Mouse (Mus musculus): Measurements from ENCODE around the gene Nprl3. TPM values are rescaled to one million over a fixed set of nuclear protein-coding genes. Genes with fewer than 3 reads are reported as not detected.

Nprl3 gene
- polyA plus RNA-seq, 1 experiment from 2014 or later: 51.4 TPM

GRCm38 (mm10) chr11:32262674-32263415 is 4.7 kb downstream of the Nprl3 start:
- Histone ChIP-seq H3K27ac (replicated peaks) (no peak overlapping the region), H3K4me1 (peaks cover 12% of the 10 kb centered on the region), H3K4me3 (no peak overlapping the region), H3K4me2 (replicated peaks) (no peak overlapping the region), H3K27me3 (no peaks in the 10 kb centered on the region), H3K9ac (replicated peaks) (no peak overlapping the region), H3K9me3 (no peaks in the 10 kb centered on the region), H3K36me3 (no peaks in the 10 kb centered on the region)
- ATAC-seq (replicated peaks): no peak
- 93% methylated on average over 10 of the region's 10 CpGs for WGBS

GRCm38 (mm10) chr11:32256566-32256965 is 10.9 kb downstream of the Nprl3 start:
- ATAC-seq (replicated peaks): no peak
- Histone ChIP-seq H3K4me3 (no peak overlapping the region), H3K27ac (replicated peaks) (no peak overlapping the region), H3K4me1 (no peaks in the 10 kb centered on the region), H3K36me3 (peaks cover 15% of the 10 kb centered on the region), H3K9me3 (no peaks in the 10 kb centered on the region), H3K27me3 (no peaks in the 10 kb centered on the region), H3K9ac (replicated peaks) (no peak overlapping the region), H3K4me2 (replicated peaks) (no peak overlapping the region)
- WGBS: 89% methylated on average over 3 of the region's 3 CpGs

- Histone ChIP-seq H3K4me2 (replicated peaks) (no peak overlapping the region), H3K9me3 (no peaks in the 10 kb centered on the region), H3K4me3 (no peak overlapping the region), H3K4me1 (no peaks in the 10 kb centered on the region), H3K27me3 (no peaks in the 10 kb centered on the region), H3K9ac (replicated peaks) (no peak overlapping the region), H3K36me3 (peaks cover 17% of the 10 kb centered on the region), H3K27ac (replicated peaks) (no peak overlapping the region)
- 85% methylated on average over 1 of the region's 1 CpGs for WGBS
- no peak for ATAC-seq (replicated peaks)
Measured at GRCm38 (mm10) chr11:32256146-32256545, 11.4 kb downstream of the Nprl3 start.

- 97% methylated on average over 1 of the region's 1 CpGs for WGBS
- no peak for ATAC-seq (replicated peaks)
Measured at GRCm38 (mm10) chr11:32253121-32253520, 14.4 kb downstream of the Nprl3 start.

GRCm38 (mm10) chr11:32250880-32251763 is 16.4 kb downstream of the Nprl3 start:
- H3K4me3 ChIP-seq: no peak overlapping the region

More at GRCm38 (mm10) chr11:32253121-32253520, 14.4 kb downstream of the Nprl3 start:
- no peak overlapping the region for H3K27ac ChIP-seq (replicated peaks)
- peaks cover 25% of the 10 kb centered on the region for H3K36me3 ChIP-seq
- H3K4me3 ChIP-seq: no peak overlapping the region
- no peaks in the 10 kb centered on the region for H3K27me3 ChIP-seq
- H3K4me1 ChIP-seq: no peaks in the 10 kb centered on the region
- no peak overlapping the region for H3K4me2 ChIP-seq (replicated peaks)
- H3K9ac ChIP-seq (replicated peaks): no peak overlapping the region
- H3K9me3 ChIP-seq: no peaks in the 10 kb centered on the region

GRCm38 (mm10) chr11:32248350-32248749 is 19.2 kb downstream of the Nprl3 start:
- H3K27ac ChIP-seq (replicated peaks): no peak overlapping the region
- peaks cover 46% of the 10 kb centered on the region for H3K36me3 ChIP-seq
- H3K9me3 ChIP-seq: no peaks in the 10 kb centered on the region
- no peak for ATAC-seq (replicated peaks)
- no peak overlapping the region for H3K4me2 ChIP-seq (replicated peaks)
- 80% methylated on average over 3 of the region's 3 CpGs for WGBS
- no peak overlapping the region for H3K9ac ChIP-seq (replicated peaks)
- H3K4me1 ChIP-seq: no peaks in the 10 kb centered on the region
- no peaks in the 10 kb centered on the region for H3K27me3 ChIP-seq
- no peak overlapping the region for H3K4me3 ChIP-seq

More at GRCm38 (mm10) chr11:32250880-32251763, 16.4 kb downstream of the Nprl3 start:
- Histone ChIP-seq H3K36me3 (peaks cover 40% of the 10 kb centered on the region), H3K4me2 (replicated peaks) (no peak overlapping the region), H3K27me3 (no peaks in the 10 kb centered on the region), H3K27ac (replicated peaks) (no peak overlapping the region), H3K9ac (replicated peaks) (no peak overlapping the region), H3K4me1 (no peaks in the 10 kb centered on the region), H3K9me3 (no peaks in the 10 kb centered on the region)
- no peak for ATAC-seq (replicated peaks)
- 86% methylated on average over 8 of the region's 8 CpGs for WGBS

GRCm38 (mm10) chr11:32247068-32247467 is 20.4 kb downstream of the Nprl3 start:
- no peak overlapping the region for H3K9ac ChIP-seq (replicated peaks)
- H3K9me3 ChIP-seq: no peaks in the 10 kb centered on the region
- H3K27ac ChIP-seq (replicated peaks): no peak overlapping the region
- no peak overlapping the region for H3K4me3 ChIP-seq
- H3K4me1 ChIP-seq: no peaks in the 10 kb centered on the region
- H3K36me3 ChIP-seq: peaks cover 39% of the 10 kb centered on the region
- no peaks in the 10 kb centered on the region for H3K27me3 ChIP-seq
- H3K4me2 ChIP-seq (replicated peaks): no peak overlapping the region
- ATAC-seq (replicated peaks): no peak

- peaks cover 44% of the 10 kb centered on the region for H3K36me3 ChIP-seq
- no peak for ATAC-seq (replicated peaks)
- no peak overlapping the region for H3K4me3 ChIP-seq
- no peak overlapping the region for H3K27ac ChIP-seq (replicated peaks)
- H3K4me2 ChIP-seq (replicated peaks): no peak overlapping the region
- WGBS: 95% methylated on average over 6 of the region's 6 CpGs
- no peak overlapping the region for H3K9ac ChIP-seq (replicated peaks)
- no peaks in the 10 kb centered on the region for H3K27me3 ChIP-seq
- no peaks in the 10 kb centered on the region for H3K4me1 ChIP-seq
- H3K9me3 ChIP-seq: no peaks in the 10 kb centered on the region
Measured at GRCm38 (mm10) chr11:32245614-32246013, 21.9 kb downstream of the Nprl3 start.

GRCm38 (mm10) chr11:32244617-32245016 is 22.9 kb downstream of the Nprl3 start:
- Histone ChIP-seq H3K27me3 (no peaks in the 10 kb centered on the region), H3K4me2 (replicated peaks) (no peak overlapping the region), H3K9ac (replicated peaks) (no peak overlapping the region), H3K4me3 (no peak overlapping the region), H3K9me3 (no peaks in the 10 kb centered on the region), H3K36me3 (peaks cover 47% of the 10 kb centered on the region), H3K4me1 (no peaks in the 10 kb centered on the region), H3K27ac (replicated peaks) (no peak overlapping the region)
- 88% methylated on average over 1 of the region's 1 CpGs for WGBS
- no peak for ATAC-seq (replicated peaks)

GRCm38 (mm10) chr11:32244064-32244463 is 23.4 kb downstream of the Nprl3 start:
- H3K36me3 ChIP-seq: peaks cover 45% of the 10 kb centered on the region
- H3K4me3 ChIP-seq: no peak overlapping the region
- H3K4me2 ChIP-seq (replicated peaks): no peak overlapping the region
- no peaks in the 10 kb centered on the region for H3K9me3 ChIP-seq
- H3K4me1 ChIP-seq: no peaks in the 10 kb centered on the region
- WGBS: 91% methylated on average over 3 of the region's 3 CpGs
- ATAC-seq (replicated peaks): no peak
- H3K27me3 ChIP-seq: no peaks in the 10 kb centered on the region
- no peak overlapping the region for H3K9ac ChIP-seq (replicated peaks)
- H3K27ac ChIP-seq (replicated peaks): no peak overlapping the region

GRCm38 (mm10) chr11:32243205-32243955 is 24.1 kb downstream of the Nprl3 start:
- WGBS: 83% methylated on average over 7 of the region's 7 CpGs
- Histone ChIP-seq H3K4me2 (replicated peaks) (no peak overlapping the region), H3K9me3 (no peaks in the 10 kb centered on the region), H3K9ac (replicated peaks) (no peak overlapping the region), H3K27ac (replicated peaks) (no peak overlapping the region), H3K36me3 (peaks cover 42% of the 10 kb centered on the region), H3K4me1 (peaks cover 2% of the 10 kb centered on the region), H3K4me3 (no peak overlapping the region), H3K27me3 (no peaks in the 10 kb centered on the region)
- no peak for ATAC-seq (replicated peaks)

GRCm38 (mm10) chr11:32242209-32242608 is 25.3 kb downstream of the Nprl3 start:
- Histone ChIP-seq H3K27ac (replicated peaks) (no peak overlapping the region), H3K4me1 (peaks cover 14% of the 10 kb centered on the region), H3K4me2 (replicated peaks) (no peak overlapping the region), H3K27me3 (no peaks in the 10 kb centered on the region), H3K9me3 (no peaks in the 10 kb centered on the region), H3K9ac (replicated peaks) (no peak overlapping the region), H3K36me3 (peaks cover 36% of the 10 kb centered on the region), H3K4me3 (no peak overlapping the region)
- ATAC-seq (replicated peaks): no peak
- 91% methylated on average over 3 of the region's 3 CpGs for WGBS
